Mouse (Mus musculus) CH12.LX (cell line): ENCODE data around the gene Slc7a11. TPM values are rescaled to one million over a fixed set of nuclear protein-coding genes. Genes with fewer than 3 reads are reported as not detected.

Experiments
- DNase-seq: peaks from one replicate; pipeline ENCODE4 v3.0.0-alpha.2; 2013; ENCODE audit errors: extremely low read depth
- H3K27ac ChIP-seq: 2 replicates; pipeline ENCODE4 v1.5.1; 2012; ENCODE audit warnings: low read depth, mild to moderate bottlenecking, control low read depth, moderate library complexity; ENCODE audit not compliant: insufficient read depth
- H3K27me3 ChIP-seq: replicated peaks from 2 replicates; pipeline ENCODE3; 2012; ENCODE audit warnings: inconsistent platforms
- H3K36me3 ChIP-seq, 2 experiments: replicated peaks in 1 of 2; 2 replicates each; pipeline versions ENCODE3 to v1.6.1; 2012; ENCODE audit warnings: inconsistent platforms in 1 of 2, low read length in 1 of 2, mild to moderate bottlenecking in 1 of 2, mixed read lengths in 1 of 2, moderate library complexity in 1 of 2; ENCODE audit not compliant: control insufficient read depth in 1 of 2, insufficient read depth in 1 of 2
- H3K4me1 ChIP-seq, 2 experiments: 2 replicates each; pipeline ENCODE4 v1.6.1; 2012; ENCODE audit warnings: inconsistent platforms in 1 of 2, moderate library complexity in 1 of 2; ENCODE audit not compliant: insufficient read depth in 2 of 2, control insufficient read depth in 1 of 2
- H3K4me2 ChIP-seq: 2 replicates; pipeline ENCODE4 v1.6.1; 2012; ENCODE audit warnings: low read depth, mild to moderate bottlenecking, control low read depth; ENCODE audit not compliant: poor library complexity, insufficient read depth, severe bottlenecking
- H3K4me3 ChIP-seq, 3 experiments: fragments of 150-350 bp in 1 of 3; sonication (generic) in 1 of 3; replicated peaks in 1 of 3; 2 replicates each; pipeline versions ENCODE3 to v1.5.1; 2011 to 2012; ENCODE audit warnings: low read depth in 2 of 3, low read length in 2 of 3, mild to moderate bottlenecking in 2 of 3, moderate library complexity in 2 of 3, control low read depth in 1 of 3, improper control_type of control experiment in 1 of 3, inconsistent platforms in 1 of 3, mixed read lengths in 1 of 3; ENCODE audit not compliant: poor library complexity in 1 of 3
- H3K79me2 ChIP-seq: replicated peaks from 2 replicates; pipeline ENCODE4 v1.6.1; 2012; ENCODE audit warnings: mild to moderate bottlenecking, moderate library complexity; ENCODE audit not compliant: control insufficient read depth, poor library complexity, insufficient read depth, severe bottlenecking; ENCODE audit errors: extremely low read depth
- H3K9ac ChIP-seq: 2 replicates; pipeline ENCODE4 v1.6.1; 2012; ENCODE audit warnings: low read depth, mild to moderate bottlenecking, control low read depth, moderate library complexity; ENCODE audit not compliant: insufficient read depth
- H3K9me3 ChIP-seq: replicated peaks from 2 replicates; pipeline ENCODE3; 2012; ENCODE audit warnings: low read length, inconsistent platforms, mixed read lengths
- CHD1 ChIP-seq: IDR thresholded peaks from 2 replicates; pipeline ENCODE4 v1.6.1; 2012; ENCODE audit warnings: low read depth, low read length, improper control_type of control experiment, inconsistent platforms
- E2F4 ChIP-seq: IDR thresholded peaks from 2 replicates; pipeline ENCODE4 v1.6.1; 2011; ENCODE audit warnings: low read depth, low read length, improper control_type of control experiment; ENCODE audit not compliant: insufficient replicate concordance
- EP300 ChIP-seq: IDR thresholded peaks from 2 replicates; pipeline ENCODE4 v1.6.1; 2011; ENCODE audit warnings: low read length, improper control_type of control experiment
- GABPA ChIP-seq: IDR thresholded peaks from 2 replicates; pipeline ENCODE4 v1.6.1; 2012; ENCODE audit warnings: low read depth, low read length, improper control_type of control experiment, inconsistent platforms; ENCODE audit not compliant: insufficient replicate concordance
- IRF4 ChIP-seq: IDR thresholded peaks from 2 replicates; pipeline ENCODE4 v1.6.1; 2014; ENCODE audit warnings: low read depth, mild to moderate bottlenecking, inconsistent platforms, low read length, improper control_type of control experiment
- JUN ChIP-seq: IDR thresholded peaks from 2 replicates; pipeline ENCODE4 v1.6.1; 2011; ENCODE audit warnings: low read depth, mild to moderate bottlenecking, low read length, improper control_type of control experiment, moderate library complexity; ENCODE audit not compliant: insufficient read depth
- JUND ChIP-seq: conservative IDR thresholded peaks from 2 replicates; pipeline ENCODE4 v1.6.1; 2011; ENCODE audit warnings: low read depth, low read length, improper control_type of control experiment
- KAT2A ChIP-seq: IDR thresholded peaks from 2 replicates; pipeline ENCODE4 v1.6.1; 2012; ENCODE audit warnings: low read length, improper control_type of control experiment, inconsistent platforms; ENCODE audit not compliant: insufficient replicate concordance
- MAFK ChIP-seq: IDR thresholded peaks from 2 replicates; pipeline ENCODE4 v1.6.1; 2011; ENCODE audit warnings: low read length, improper control_type of control experiment; ENCODE audit not compliant: insufficient replicate concordance
- MAZ ChIP-seq: IDR thresholded peaks from 2 replicates; pipeline ENCODE4 v1.6.1; 2012; ENCODE audit warnings: low read depth, mild to moderate bottlenecking, inconsistent platforms, low read length, improper control_type of control experiment, moderate library complexity
- MEF2A ChIP-seq: IDR thresholded peaks from 2 replicates; pipeline ENCODE4 v1.6.1; 2014; ENCODE audit warnings: low read depth, mild to moderate bottlenecking, inconsistent platforms, low read length, improper control_type of control experiment, borderline replicate concordance
- MXI1 ChIP-seq: IDR thresholded peaks from 2 replicates; pipeline ENCODE4 v1.6.1; 2011; ENCODE audit warnings: mild to moderate bottlenecking, low read depth, low read length, improper control_type of control experiment
- MYC ChIP-seq: IDR thresholded peaks from 2 replicates; pipeline ENCODE4 v1.6.1; 2011; ENCODE audit warnings: low read depth, mild to moderate bottlenecking, improper control_type of control experiment, low read length
- NRF1 ChIP-seq: IDR thresholded peaks from 2 replicates; pipeline ENCODE4 v1.6.1; 2014; ENCODE audit warnings: low read depth, mild to moderate bottlenecking, inconsistent platforms, low read length, improper control_type of control experiment, moderate library complexity
- SMC3 ChIP-seq: IDR thresholded peaks from 2 replicates; pipeline ENCODE4 v1.6.1; 2011; ENCODE audit warnings: low read depth, low read length, improper control_type of control experiment
- TBP ChIP-seq: conservative IDR thresholded peaks from 2 replicates; pipeline ENCODE4 v1.6.1; 2011; ENCODE audit warnings: low read depth, low read length, improper control_type of control experiment
- USF1 ChIP-seq: IDR thresholded peaks from 2 replicates; pipeline ENCODE4 v1.6.1; 2014; ENCODE audit warnings: low read depth, mild to moderate bottlenecking, inconsistent platforms, low read length, improper control_type of control experiment
- ZMIZ1 ChIP-seq: IDR thresholded peaks from 2 replicates; pipeline ENCODE4 v1.6.1; 2012; ENCODE audit warnings: low read depth, mild to moderate bottlenecking, inconsistent platforms, low read length, improper control_type of control experiment
- ZNF384 ChIP-seq: IDR thresholded peaks from 2 replicates; pipeline ENCODE4 v1.6.1; 2012; ENCODE audit warnings: low read depth, low read length, improper control_type of control experiment, inconsistent platforms
- dilution Hi-C: fragments of 300-500 bp; cut with MboI; formaldehyde crosslinking; loops from 2 replicates; pipeline ENCODE4 v1.14.3; 2020; ENCODE audit warnings: low sequenced_read_pairs; ENCODE audit not compliant: extremely low pct_unique_long_range_greater_than_20kb, extremely low pct_ligation_motif_present
- in situ Hi-C: fragments of 300-500 bp; cut with MboI; formaldehyde crosslinking; loops from 3 replicates; pipeline ENCODE4 v1.14.3; 2019; ENCODE audit warnings: low sequenced_read_pairs, low pct_ligation_motif_present, low pct_unique_long_range_greater_than_20kb, mixed read lengths
- polyA plus RNA-seq: library from polyadenylated mRNA; unstranded; fragments of >175 nt; gene quantifications from 2 replicates; pipeline ENCODE4 v1.2.1, GENCODE M21; 2012; ENCODE audit warnings: low read depth; ENCODE audit not compliant: insufficient read length
- total RNA-seq, 2 experiments: library from RNA; depleted of rRNA; stranded (reverse); fragments of 300-350 nt in 1 of 2; fragments of >200 nt in 1 of 2; gene quantifications; 2 replicates each; pipeline ENCODE4 v1.2.3; 2012 to 2014

Slc7a11 gene
- total and polyA plus RNA-seq, 3 experiments, result 0.13 to 0.37 TPM; not detected in 1

- H3K4me2 ChIP-seq, result no peak overlapping the region
- in situ Hi-C loops (no loop called here), dilution Hi-C loops (no loop called here)
- H3K27me3 ChIP-seq, result no peaks in the 10 kb centered on the region
- TF ChIP-seq IRF4 (no peak), MXI1 (no peak), EP300 (no peak), MYC (no peak), ZMIZ1 (no peak), GABPA (no peak), NRF1 (no peak), MAZ (no peak), USF1 (no peak), MEF2A (no peak), TBP (no peak), ZNF384 (no peak), KAT2A (no peak), E2F4 (no peak), CHD1 (no peak), MAFK (no peak), JUN (no peak)
- H3K36me3 ChIP-seq, result no peaks in the 10 kb centered on the region
- H3K9me3 ChIP-seq, result peaks cover 44% of the 10 kb centered on the region
- no peak for DNase-seq
- H3K9ac ChIP-seq, result no peak overlapping the region
- H3K4me1 ChIP-seq, result no peaks in the 10 kb centered on the region
- no peak overlapping the region for H3K4me3 ChIP-seq
- H3K27ac ChIP-seq, result no peak overlapping the region
- H3K79me2 ChIP-seq, result no peaks in the 10 kb centered on the region
Observed at GRCm38 (mm10) chr3:50369791-50370190, 73.6 kb downstream of the Slc7a11 start.

- no peak overlapping the region for H3K4me2 ChIP-seq
- H3K4me3 ChIP-seq, result no peak overlapping the region
- H3K9me3 ChIP-seq, result peaks cover 31% of the 10 kb centered on the region
- dilution Hi-C loops, result no loop called here
- no peak overlapping the region for H3K9ac ChIP-seq
- no peaks in the 10 kb centered on the region for H3K27me3 ChIP-seq
- H3K27ac ChIP-seq, result no peak overlapping the region
- DNase-seq, result no peak
- in situ Hi-C loops, result no loop called here
- H3K36me3 ChIP-seq, result no peaks in the 10 kb centered on the region
- H3K4me1 ChIP-seq, result no peaks in the 10 kb centered on the region
- TF ChIP-seq USF1 (no peak), SMC3 (no peak), MXI1 (no peak), JUND (no peak)
- no peaks in the 10 kb centered on the region for H3K79me2 ChIP-seq
Observed at GRCm38 (mm10) chr3:50367175-50367574, 76.2 kb downstream of the Slc7a11 start.
